Mouse (Mus musculus): Measurements from ENCODE around the gene Pnpla2. TPM values are rescaled to one million over a fixed set of nuclear protein-coding genes. Genes with fewer than 3 reads are reported as not detected.
"Not testable (repeated sequence)": the region's sequence is repeated elsewhere in the genome, so short reads cannot be mapped to it uniquely, and the experiment has no call there.

Pnpla2 gene
- polyA plus RNA-seq, 1 experiment from 2014 or later: 17.6 TPM

- Histone ChIP-seq H3K4me1 (replicated peaks) (peaks cover 49% of the 10 kb centered on the region), H3K27me3 (no peaks in the 10 kb centered on the region), H3K36me3 (no peaks in the 10 kb centered on the region; the same call in 1 of the 2 replicates), H3K4me2 (no peak overlapping the region), H3K4me3 (no peak overlapping the region), H3K9ac (0 out of 2 replicates have a peak overlapping the region, but pooled peaks have one; percentile 5), H3K27ac (replicated peaks) (no peak overlapping the region), H3K9me3 (no peaks in the 10 kb centered on the region)
- WGBS: 89% methylated on average over 9 of the region's 9 CpGs
- no peak for ATAC-seq (ENCODE audit: low read depth)
Observed at GRCm38 (mm10) chr7:141441460-141441859, 13.5 kb upstream of the Pnpla2 start.

- no peak for ATAC-seq (ENCODE audit: low read depth)
- WGBS: 95% methylated on average over 13 of the region's 13 CpGs
- Histone ChIP-seq H3K4me1 (replicated peaks) (peaks cover 42% of the 10 kb centered on the region), H3K4me3 (no peak overlapping the region), H3K9ac (peak overlapping the region; percentile 62; the same call in 1 of the 2 replicates), H3K9me3 (no peaks in the 10 kb centered on the region), H3K27ac (replicated peaks) (no peak overlapping the region), H3K36me3 (no peaks in the 10 kb centered on the region; the same call in 1 of the 2 replicates), H3K4me2 (peak overlapping the region; percentile 67; the same call in 1 of the 2 replicates), H3K27me3 (no peaks in the 10 kb centered on the region)
Observed at GRCm38 (mm10) chr7:141442199-141442598, 12.8 kb upstream of the Pnpla2 start.

- Histone ChIP-seq H3K9ac (peak overlapping the region; percentile 62), H3K4me3 (peak overlapping the region; percentile 37), H3K36me3 (no peaks in the 10 kb centered on the region; the same call in 1 of the 2 replicates), H3K9me3 (no peaks in the 10 kb centered on the region), H3K4me2 (peak overlapping the region; percentile 67), H3K4me1 (replicated peaks) (peaks cover 41% of the 10 kb centered on the region), H3K27ac (replicated peaks) (no peak overlapping the region), H3K27me3 (no peaks in the 10 kb centered on the region)
- ATAC-seq (ENCODE audit: low read depth): no peak
- WGBS: 23% methylated on average over 12 of the region's 12 CpGs
Observed at GRCm38 (mm10) chr7:141443081-141443821, 11.7 kb upstream of the Pnpla2 start.

- peak within 1 kb of the TSS; percentile 67 for H3K4me2 ChIP-seq
- H3K9ac ChIP-seq: peak within 1 kb of the TSS; percentile 62
- WGBS: under 1% methylated on average over 25 of the region's 25 CpGs
- H3K27me3 ChIP-seq: no peaks in the 10 kb centered on the region
- no peaks in the 10 kb centered on the region for H3K9me3 ChIP-seq
- H3K4me3 ChIP-seq: peak within 1 kb of the TSS; percentile 37
- ATAC-seq (ENCODE audit: low read depth): no peak
- H3K4me1 ChIP-seq (replicated peaks): peaks cover 47% of the 10 kb centered on the region
- peaks cover 5% of the 10 kb centered on the region; the same call in 1 of the 2 replicates for H3K36me3 ChIP-seq
- H3K27ac ChIP-seq (replicated peaks): no peak within 1 kb of the TSS
Observed at GRCm38 (mm10) chr7:141443828-141444237, 11.2 kb upstream of the Pnpla2 start, which contains the start of gene Pidd1. Pidd1 (minus strand) TSS chr7:141444025.

GRCm38 (mm10) chr7:141446374-141446773 is 8.6 kb upstream of the Pnpla2 start:
- not testable (repeated sequence) for H3K27me3 ChIP-seq; H3K27ac ChIP-seq (replicated peaks); H3K4me3 ChIP-seq; ATAC-seq (ENCODE audit: low read depth); H3K9ac ChIP-seq; H3K9me3 ChIP-seq
- Histone ChIP-seq H3K36me3 (peaks cover 30% of the 10 kb centered on the region), H3K4me2 (peak overlapping the region; percentile 88; the same call in 1 of the 2 replicates), H3K4me1 (replicated peaks) (peaks cover 42% of the 10 kb centered on the region)
- WGBS: 86% methylated on average over 3 of the region's 3 CpGs

GRCm38 (mm10) chr7:141447110-141447991 is 7.6 kb upstream of the Pnpla2 start, which contains the start of gene Rplp2:
Rplp2 (plus strand) TSS chr7:141447370.
- Histone ChIP-seq H3K27me3 (no peaks in the 10 kb centered on the region), H3K9ac (peak within 1 kb of the TSS; percentile 95), H3K27ac (replicated peaks) (peak within 1 kb of the TSS; percentile 95), H3K4me1 (replicated peaks) (peaks cover 33% of the 10 kb centered on the region), H3K4me2 (peak within 1 kb of the TSS; percentile 88), H3K4me3 (peak within 1 kb of the TSS; percentile 81), H3K9me3 (no peaks in the 10 kb centered on the region), H3K36me3 (peaks cover 40% of the 10 kb centered on the region)
- ATAC-seq (ENCODE audit: low read depth): peak; percentile 94
- under 1% methylated on average over 63 of the region's 63 CpGs for WGBS

- Histone ChIP-seq H3K9ac (no peak overlapping the region), H3K4me1 (replicated peaks) (peaks cover 37% of the 10 kb centered on the region), H3K36me3 (peaks cover 41% of the 10 kb centered on the region), H3K27ac (replicated peaks) (no peak overlapping the region), H3K4me3 (no peak overlapping the region), H3K4me2 (no peak overlapping the region), H3K27me3 (no peaks in the 10 kb centered on the region), H3K9me3 (no peaks in the 10 kb centered on the region)
- ATAC-seq (ENCODE audit: low read depth): no peak
Observed at GRCm38 (mm10) chr7:141451928-141452327, 3.1 kb upstream of the Pnpla2 start.

- Histone ChIP-seq H3K9ac (no peak overlapping the region), H3K4me3 (no peak overlapping the region), H3K27ac (replicated peaks) (no peak overlapping the region), H3K36me3 (peaks cover 39% of the 10 kb centered on the region), H3K4me1 (replicated peaks) (peaks cover 28% of the 10 kb centered on the region), H3K9me3 (no peaks in the 10 kb centered on the region), H3K27me3 (0 out of 2 replicates have a peak, but pooled peaks cover 4% of the 10 kb centered on the region), H3K4me2 (no peak overlapping the region)
- ATAC-seq (ENCODE audit: low read depth): no peak
- 78% methylated on average over 2 of the region's 2 CpGs for WGBS
Observed at GRCm38 (mm10) chr7:141453636-141454035, 1.4 kb upstream of the Pnpla2 start.

GRCm38 (mm10) chr7:141455610-141456314 is 764 bp downstream of the Pnpla2 start:
- H3K4me2 ChIP-seq: peak overlapping the region; percentile 89
- peaks cover 23% of the 10 kb centered on the region for H3K27me3 ChIP-seq
- peak overlapping the region; percentile 83 for H3K9ac ChIP-seq
- WGBS: under 1% methylated on average over 23 of the region's 23 CpGs
- no peaks in the 10 kb centered on the region for H3K9me3 ChIP-seq
- peak overlapping the region; percentile 69 for H3K4me3 ChIP-seq
- ATAC-seq (ENCODE audit: low read depth): peak; percentile 52; the same call in 1 of the 2 replicates
- H3K27ac ChIP-seq (replicated peaks): peak overlapping the region; percentile 71
- H3K4me1 ChIP-seq (replicated peaks): peaks cover 24% of the 10 kb centered on the region
- peaks cover 36% of the 10 kb centered on the region for H3K36me3 ChIP-seq

- 92% methylated on average over 6 of the region's 6 CpGs for WGBS
- Histone ChIP-seq H3K9me3 (no peaks in the 10 kb centered on the region), H3K36me3 (peaks cover 26% of the 10 kb centered on the region), H3K9ac (no peak overlapping the region), H3K27ac (replicated peaks) (no peak overlapping the region), H3K4me1 (replicated peaks) (peaks cover 29% of the 10 kb centered on the region), H3K4me3 (no peak overlapping the region), H3K4me2 (peak overlapping the region; percentile 89), H3K27me3 (peaks cover 33% of the 10 kb centered on the region)
- no peak for ATAC-seq (ENCODE audit: low read depth)
Observed at GRCm38 (mm10) chr7:141456739-141457138, 1.7 kb downstream of the Pnpla2 start.

- WGBS: 93% methylated on average over 14 of the region's 14 CpGs
Observed at GRCm38 (mm10) chr7:141457236-141457635, 2.2 kb downstream of the Pnpla2 start.

More at GRCm38 (mm10) chr7:141457236-141457635, 2.2 kb downstream of the Pnpla2 start:
- Histone ChIP-seq H3K4me3 (no peak overlapping the region), H3K27ac (replicated peaks) (no peak overlapping the region), H3K4me1 (replicated peaks) (peaks cover 34% of the 10 kb centered on the region), H3K36me3 (peaks cover 21% of the 10 kb centered on the region), H3K9me3 (no peaks in the 10 kb centered on the region), H3K9ac (no peak overlapping the region), H3K27me3 (peaks cover 38% of the 10 kb centered on the region), H3K4me2 (no peak overlapping the region)
- ATAC-seq (ENCODE audit: low read depth): no peak

Measured in neural tube, embryonic 13.5 days (tissue).